Mouse (Mus musculus) liver, postnatal 0 days (tissue): ENCODE results near the gene Esp24.

ENCODE experiments used
- CTCF ChIP-seq: sonication (generic); IDR thresholded peaks from 2 replicates; pipeline ENCODE4 v1.5.1; 2016; ENCODE audit warnings: antibody characterized with exemption, low read depth
- EP300 ChIP-seq: IDR thresholded peaks from 2 replicates; pipeline ENCODE4 v1.6.1; 2016; ENCODE audit warnings: antibody characterized with exemption, low read depth, mild to moderate bottlenecking

- no peak for TF ChIP-seq CTCF
- no peak for TF ChIP-seq EP300
These were observed 6.7 kb downstream of the Esp24 start, which contains the start of gene Gm21903 for GRCm38 (mm10) chr17:39043241-39043640.
